Mouse (Mus musculus): ENCODE data around the gene Hormad2.

Gene Hormad2

DNA sequence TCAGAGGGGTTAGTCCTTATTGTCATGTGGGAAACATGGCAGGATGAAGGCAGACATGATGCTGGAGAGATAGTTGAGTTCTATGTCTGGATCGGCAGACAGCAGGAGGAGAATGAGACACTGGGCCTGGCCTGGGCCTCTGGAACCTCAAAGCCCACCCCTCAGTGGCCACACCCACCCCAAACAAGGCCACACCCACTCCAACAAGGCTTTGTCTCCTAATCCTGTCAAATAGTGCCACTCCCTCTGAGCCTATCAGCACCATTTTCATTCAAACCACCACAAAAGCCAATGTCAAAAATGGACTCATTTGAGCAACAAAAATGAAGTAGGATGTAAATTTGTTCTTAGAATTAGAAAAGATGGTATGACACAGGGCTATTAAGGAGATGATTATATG is 23.3 kb upstream of the Hormad2 start:
- no peaks in the 10 kb centered on the region for H3K36me3 ChIP-seq (ENCODE audit: control insufficient read depth, insufficient read depth, low read length, poor library complexity, severe bottlenecking)
- H3K27me3 ChIP-seq (ENCODE audit: control insufficient read depth, insufficient read depth, low read length, poor library complexity, severe bottlenecking), result no peaks in the 10 kb centered on the region
- DNase-seq (ENCODE audit: low read depth, low spot score), result no peak

- no peak for DNase-seq (ENCODE audit: low read depth, low spot score)
- no peaks in the 10 kb centered on the region for H3K27me3 ChIP-seq (ENCODE audit: control insufficient read depth, insufficient read depth, low read length, poor library complexity, severe bottlenecking)
- no peaks in the 10 kb centered on the region for H3K36me3 ChIP-seq (ENCODE audit: control insufficient read depth, insufficient read depth, low read length, poor library complexity, severe bottlenecking)
Observed at GRCm38 (mm10) chr11:4462868-4463267, 22.0 kb upstream of the Hormad2 start.

DNA sequence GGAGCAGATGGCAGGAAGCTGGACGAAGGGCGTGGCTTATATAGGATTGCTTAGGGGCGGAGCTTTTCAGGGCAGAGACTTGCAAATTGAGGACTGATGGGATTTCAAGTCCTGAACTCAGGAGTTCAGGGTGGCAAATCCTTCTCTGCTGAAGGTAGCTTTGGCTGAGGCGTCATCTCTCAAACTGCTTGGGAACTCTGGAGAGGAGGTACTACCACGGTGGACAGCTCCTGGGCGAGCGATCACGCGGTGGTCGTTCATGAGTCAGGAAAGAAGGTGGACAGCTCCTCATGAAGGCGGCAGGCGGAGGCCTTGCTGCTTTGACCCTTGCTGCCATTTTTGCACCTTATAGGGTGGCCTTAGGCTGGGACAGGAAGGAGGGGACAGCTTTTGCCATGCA is 20.2 kb upstream of the Hormad2 start:
- DNase-seq (ENCODE audit: low read depth, low spot score), result no peak

GRCm38 (mm10) chr11:4460615-4461014 is 19.7 kb upstream of the Hormad2 start:
- no peak for DNase-seq (ENCODE audit: low read depth, low spot score)

More for the DNA sequence above, 20.2 kb upstream of the Hormad2 start:
- Histone ChIP-seq H3K27me3 (ENCODE audit: control insufficient read depth, insufficient read depth, low read length, poor library complexity, severe bottlenecking) (no peaks in the 10 kb centered on the region), H3K36me3 (ENCODE audit: control insufficient read depth, insufficient read depth, low read length, poor library complexity, severe bottlenecking) (no peaks in the 10 kb centered on the region)

DNA sequence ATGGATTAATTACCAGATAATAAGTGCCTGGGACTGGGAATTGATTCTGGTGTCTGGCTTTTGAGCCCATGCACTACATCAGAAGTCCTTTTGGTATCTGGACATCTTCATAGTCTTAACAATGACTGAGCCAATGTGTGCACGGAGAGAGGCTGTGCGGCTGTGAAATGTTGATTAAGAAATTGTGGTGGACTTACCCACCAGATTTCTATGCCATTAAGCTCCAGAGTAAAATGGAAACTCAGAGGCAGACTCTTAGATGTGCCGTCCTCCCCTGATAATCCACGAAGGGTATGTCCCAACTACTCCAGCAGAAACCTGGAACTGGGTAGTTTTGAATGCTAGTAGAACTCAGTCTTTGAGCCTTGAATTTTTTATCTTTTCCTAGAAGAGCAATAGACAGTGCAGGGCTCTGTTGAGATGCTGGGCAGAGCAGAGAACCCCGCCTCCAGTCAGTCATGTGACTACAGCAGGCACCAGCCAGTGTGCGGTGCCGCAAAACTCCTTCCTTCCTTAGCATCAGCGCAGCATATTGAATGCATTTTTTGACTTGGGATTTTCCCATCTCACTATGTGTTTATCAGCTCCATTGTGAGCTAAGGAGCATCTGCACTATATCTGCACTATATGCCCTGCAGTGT is 14.1 kb upstream of the Hormad2 start:
- no peaks in the 10 kb centered on the region for H3K27me3 ChIP-seq (ENCODE audit: control insufficient read depth, insufficient read depth, low read length, poor library complexity, severe bottlenecking)
- no peaks in the 10 kb centered on the region for H3K36me3 ChIP-seq (ENCODE audit: control insufficient read depth, insufficient read depth, low read length, poor library complexity, severe bottlenecking)
- no peak for DNase-seq (ENCODE audit: low read depth, low spot score)

More at GRCm38 (mm10) chr11:4460615-4461014, 19.7 kb upstream of the Hormad2 start:
- Histone ChIP-seq H3K27me3 (ENCODE audit: control insufficient read depth, insufficient read depth, low read length, poor library complexity, severe bottlenecking) (no peaks in the 10 kb centered on the region), H3K36me3 (ENCODE audit: control insufficient read depth, insufficient read depth, low read length, poor library complexity, severe bottlenecking) (no peaks in the 10 kb centered on the region)

DNA sequence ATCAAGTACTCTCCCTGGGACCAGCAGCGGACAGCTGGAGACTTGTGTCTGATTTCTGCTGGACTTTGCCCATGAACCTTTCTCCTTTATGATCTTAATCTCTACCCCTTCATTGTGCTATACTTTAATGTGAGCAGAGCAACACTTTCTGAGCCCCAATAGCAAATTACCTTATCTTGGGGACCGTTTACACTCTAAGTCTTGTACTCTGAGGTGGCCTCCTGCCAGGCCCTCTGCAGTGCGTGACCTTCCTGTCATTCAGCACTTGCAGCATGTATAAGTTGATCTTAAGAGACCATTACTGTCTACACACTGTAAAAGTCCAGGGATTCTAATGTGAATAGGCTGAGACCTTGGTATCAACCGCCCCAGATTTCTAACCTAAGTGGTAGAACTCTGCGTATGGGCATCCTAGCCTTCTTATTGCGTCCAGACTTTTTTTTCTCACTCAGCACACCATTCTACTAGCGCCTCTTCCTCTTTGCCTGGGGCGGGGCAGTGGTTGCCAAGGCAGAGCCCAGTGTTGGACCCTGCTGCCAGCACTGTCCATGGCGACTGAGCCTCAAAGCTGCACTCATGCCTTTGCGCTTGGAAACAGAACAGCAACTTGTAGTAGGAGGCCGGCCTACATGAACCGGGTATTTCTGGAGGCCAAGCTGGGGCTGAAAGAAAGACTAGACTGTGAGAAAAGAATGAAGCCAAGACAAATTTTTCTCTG is 11.7 kb upstream of the Hormad2 start:
- no peak for DNase-seq (ENCODE audit: low read depth, low spot score)
- Histone ChIP-seq H3K36me3 (ENCODE audit: control insufficient read depth, insufficient read depth, low read length, poor library complexity, severe bottlenecking) (no peaks in the 10 kb centered on the region), H3K27me3 (ENCODE audit: control insufficient read depth, insufficient read depth, low read length, poor library complexity, severe bottlenecking) (no peaks in the 10 kb centered on the region)

- Histone ChIP-seq H3K36me3 (ENCODE audit: control insufficient read depth, insufficient read depth, low read length, poor library complexity, severe bottlenecking) (no peaks in the 10 kb centered on the region), H3K27me3 (ENCODE audit: control insufficient read depth, insufficient read depth, low read length, poor library complexity, severe bottlenecking) (no peaks in the 10 kb centered on the region)
- DNase-seq (ENCODE audit: low read depth, low spot score), result peak; percentile 60
Observed at GRCm38 (mm10) chr11:4451116-4451515, 10.2 kb upstream of the Hormad2 start.

DNA sequence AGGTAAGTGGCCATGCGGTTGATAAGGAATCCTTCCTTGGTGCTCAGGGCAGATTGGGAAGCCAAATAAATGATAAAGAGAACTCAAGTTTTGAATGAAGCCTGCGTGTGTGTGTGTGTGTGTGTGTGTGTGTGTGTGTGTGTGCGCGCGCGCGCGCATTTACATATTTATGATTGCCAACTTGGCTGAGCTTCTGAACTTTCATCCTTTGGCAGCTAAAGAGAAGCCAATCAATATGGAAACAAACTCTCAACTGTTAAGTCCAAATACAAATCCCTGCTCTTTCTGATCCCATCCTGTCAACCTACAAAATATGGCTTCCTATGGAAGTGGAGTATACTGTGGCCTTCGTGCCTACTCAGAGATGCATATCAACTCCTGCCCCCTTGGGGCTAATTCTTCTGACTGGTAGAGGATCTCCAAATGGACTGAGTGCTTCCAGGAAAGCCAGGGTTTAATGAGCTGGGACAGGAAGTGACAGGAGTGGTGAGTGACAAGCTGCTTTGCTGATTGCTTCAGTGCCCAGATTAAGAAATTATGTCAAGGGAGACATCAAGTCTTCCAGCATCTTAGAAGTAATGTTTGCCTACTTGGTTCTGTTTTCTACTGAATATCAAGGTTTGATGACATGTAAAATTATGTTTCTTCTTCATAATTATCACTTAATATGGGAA is 5.4 kb upstream of the Hormad2 start:
- H3K27me3 ChIP-seq (ENCODE audit: control insufficient read depth, insufficient read depth, low read length, poor library complexity, severe bottlenecking), result no peaks in the 10 kb centered on the region
- H3K36me3 ChIP-seq (ENCODE audit: control insufficient read depth, insufficient read depth, low read length, poor library complexity, severe bottlenecking), result no peaks in the 10 kb centered on the region
- no peak for DNase-seq (ENCODE audit: low read depth, low spot score)

DNA sequence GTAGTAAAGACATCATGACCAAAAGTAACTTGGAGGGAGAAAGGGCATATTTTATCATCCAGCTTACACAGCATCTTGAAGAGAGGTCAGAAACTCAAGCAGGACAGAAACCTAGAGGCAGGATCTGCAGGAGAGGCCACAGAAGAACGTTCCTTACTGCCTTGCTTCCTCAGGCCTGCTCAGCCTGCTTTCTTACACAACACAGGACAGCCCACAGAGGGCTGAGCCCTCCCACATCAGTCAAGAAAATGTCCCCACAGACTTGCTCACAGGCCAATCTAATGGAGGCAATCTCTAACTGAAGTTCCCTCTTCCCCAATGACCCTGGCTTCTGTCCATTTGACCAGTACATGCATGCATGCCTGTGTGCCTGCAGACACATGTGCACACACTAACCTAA is 1.4 kb upstream of the Hormad2 start:
- no peaks in the 10 kb centered on the region for H3K36me3 ChIP-seq (ENCODE audit: control insufficient read depth, insufficient read depth, low read length, poor library complexity, severe bottlenecking)
- DNase-seq (ENCODE audit: low read depth, low spot score), result no peak
- H3K27me3 ChIP-seq (ENCODE audit: control insufficient read depth, insufficient read depth, low read length, poor library complexity, severe bottlenecking), result no peaks in the 10 kb centered on the region

GRCm38 (mm10) chr11:4438211-4438610 is 2.7 kb downstream of the Hormad2 start:
- no peak for DNase-seq (ENCODE audit: low read depth, low spot score)
- Histone ChIP-seq H3K27me3 (ENCODE audit: control insufficient read depth, insufficient read depth, low read length, poor library complexity, severe bottlenecking) (no peaks in the 10 kb centered on the region), H3K36me3 (ENCODE audit: control insufficient read depth, insufficient read depth, low read length, poor library complexity, severe bottlenecking) (no peaks in the 10 kb centered on the region)

DNA sequence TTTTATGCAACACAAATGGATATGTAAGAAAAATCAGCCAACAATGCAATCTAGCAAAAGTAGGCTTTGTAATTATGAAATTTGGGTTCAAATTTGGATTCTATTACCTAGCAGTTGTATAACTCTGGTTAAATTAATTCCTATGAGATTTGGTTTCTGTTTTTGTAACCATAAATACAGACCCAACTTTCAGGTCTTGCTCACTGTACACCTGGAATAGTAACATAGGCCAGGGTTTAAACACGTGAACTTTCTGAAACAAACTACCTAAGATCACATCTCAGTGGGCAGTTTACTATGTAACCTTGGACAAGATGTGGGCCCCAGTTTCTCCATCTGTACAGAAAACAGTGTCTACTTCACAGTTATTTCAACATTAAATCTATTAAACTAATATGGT is 3.6 kb downstream of the Hormad2 start:
- H3K27me3 ChIP-seq (ENCODE audit: control insufficient read depth, insufficient read depth, low read length, poor library complexity, severe bottlenecking), result no peaks in the 10 kb centered on the region
- H3K36me3 ChIP-seq (ENCODE audit: control insufficient read depth, insufficient read depth, low read length, poor library complexity, severe bottlenecking), result no peaks in the 10 kb centered on the region
- DNase-seq (ENCODE audit: low read depth, low spot score), result no peak

DNA sequence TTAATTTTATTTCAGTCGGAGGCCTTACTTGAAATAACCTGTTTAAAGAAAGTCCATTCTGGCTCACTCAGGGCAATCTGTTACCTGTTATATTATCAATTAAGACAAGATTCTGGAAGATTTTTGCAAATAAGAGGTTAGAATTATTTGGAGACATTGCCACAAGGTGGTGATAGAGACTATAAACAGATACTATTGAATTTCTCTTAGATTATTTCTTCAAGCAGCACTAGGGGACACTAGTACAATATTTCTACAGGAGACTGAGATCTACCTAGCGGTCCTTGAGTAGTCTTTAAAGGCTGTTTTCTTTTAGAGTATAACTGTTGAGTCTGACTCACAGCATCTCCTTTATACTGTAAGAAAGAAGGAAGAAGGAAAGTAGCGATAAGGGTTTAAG is 4.3 kb downstream of the Hormad2 start:
- DNase-seq (ENCODE audit: low read depth, low spot score), result peak; percentile 22

GRCm38 (mm10) chr11:4434461-4434860 is 6.4 kb downstream of the Hormad2 start:
- H3K27me3 ChIP-seq (ENCODE audit: control insufficient read depth, insufficient read depth, low read length, poor library complexity, severe bottlenecking), result no peaks in the 10 kb centered on the region
- DNase-seq (ENCODE audit: low read depth, low spot score), result no peak
- no peaks in the 10 kb centered on the region for H3K36me3 ChIP-seq (ENCODE audit: control insufficient read depth, insufficient read depth, low read length, poor library complexity, severe bottlenecking)

More for the DNA sequence above, 4.3 kb downstream of the Hormad2 start:
- no peaks in the 10 kb centered on the region for H3K27me3 ChIP-seq (ENCODE audit: control insufficient read depth, insufficient read depth, low read length, poor library complexity, severe bottlenecking)
- H3K36me3 ChIP-seq (ENCODE audit: control insufficient read depth, insufficient read depth, low read length, poor library complexity, severe bottlenecking), result no peaks in the 10 kb centered on the region

DNA sequence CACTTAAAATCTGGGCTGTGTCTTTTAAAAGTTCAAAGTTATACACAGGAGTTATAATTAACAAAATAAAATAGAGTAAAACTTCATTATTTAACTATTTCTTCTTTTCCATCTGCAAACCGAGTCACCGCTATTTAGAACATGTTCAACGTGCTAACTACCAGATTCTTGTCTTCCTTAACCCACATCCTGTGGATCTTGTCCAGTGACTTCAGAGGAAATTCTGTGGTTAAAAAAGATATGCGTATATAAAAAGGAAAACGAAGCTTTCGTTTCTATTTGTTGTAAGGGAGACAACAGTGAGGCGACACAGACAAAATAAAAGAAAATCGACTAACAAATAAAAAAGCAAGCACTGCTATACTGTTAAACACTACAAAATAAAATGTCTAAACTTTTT is 17.1 kb downstream of the Hormad2 start:
- Histone ChIP-seq H3K27me3 (ENCODE audit: control insufficient read depth, insufficient read depth, low read length, poor library complexity, severe bottlenecking) (no peaks in the 10 kb centered on the region), H3K36me3 (ENCODE audit: control insufficient read depth, insufficient read depth, low read length, poor library complexity, severe bottlenecking) (no peaks in the 10 kb centered on the region)
- peak; percentile 9 for DNase-seq (ENCODE audit: low read depth, low spot score)

Data from splenic B cell, adult 2 months (primary cell).